Mouse (Mus musculus) forebrain, embryonic 14.5 days (tissue): ENCODE data around the gene Slc43a3. TPM values are rescaled to one million over a fixed set of nuclear protein-coding genes. Genes with fewer than 3 reads are reported as not detected.

ENCODE experiments used
- ATAC-seq: fragments of 200-750 bp; cut with Nextera tagmentation; 2 replicates; pipeline ENCODE4 v1.8.0; 2017; ENCODE audit warnings: mild to moderate bottlenecking, moderate library complexity
- DNase-seq: peaks from one replicate; pipeline ENCODE4 v3.0.0-alpha.2; 2015; ENCODE audit warnings: low spot score
- H3K27ac ChIP-seq: fragments of 300-500 bp; sonication (generic); 2 replicates; pipeline ENCODE4 v1.5.1; 2014; ENCODE audit warnings: low read depth, mild to moderate bottlenecking, control low read depth, low read length, moderate library complexity
- H3K27me3 ChIP-seq: fragments of 300-500 bp; sonication (generic); replicated peaks from 2 replicates; pipeline ENCODE4 v1.6.1; 2014; ENCODE audit warnings: low read length, control low read depth, mixed read lengths; ENCODE audit not compliant: control insufficient read depth, insufficient read depth
- H3K36me3 ChIP-seq: fragments of 300-500 bp; sonication (generic); 2 replicates; pipeline ENCODE4 v1.6.1; 2014; ENCODE audit warnings: low read length, control low read depth; ENCODE audit not compliant: control insufficient read depth, insufficient read depth
- H3K4me1 ChIP-seq: fragments of 300-500 bp; sonication (generic); 2 replicates; pipeline ENCODE4 v1.6.1; 2014; ENCODE audit warnings: antibody characterized with exemption, low read length, control low read depth; ENCODE audit not compliant: control insufficient read depth, insufficient read depth
- H3K4me2 ChIP-seq: fragments of 300-500 bp; sonication (generic); 2 replicates; pipeline ENCODE4 v1.6.1; 2014; ENCODE audit warnings: mild to moderate bottlenecking, control low read depth, low read length
- H3K4me3 ChIP-seq: fragments of 300-500 bp; sonication (generic); 2 replicates; pipeline ENCODE4 v1.5.1; 2014; ENCODE audit warnings: low read depth, low read length, control low read depth
- H3K9ac ChIP-seq: fragments of 300-500 bp; sonication (generic); 2 replicates; pipeline ENCODE4 v1.6.1; 2014; ENCODE audit warnings: mild to moderate bottlenecking, low read length, control low read depth, moderate library complexity
- H3K9me3 ChIP-seq: fragments of 300-500 bp; sonication (generic); replicated peaks from 2 replicates; pipeline ENCODE4 v1.6.1; 2016; ENCODE audit warnings: low read length, control low read depth, mixed read lengths; ENCODE audit not compliant: control insufficient read depth
- WGBS: fragments of 180-500 bp; shearing (Covaris S2); extraction: QIAGEN DNeasy Blood & Tissue Kit; methylation state at CpG from one replicate; pipeline ENCODE4 v1.1.7; 2014; 5-methylcytosine and 5-hydroxymethylcytosine counted together
- polyA plus RNA-seq: library from polyadenylated mRNA; unstranded; fragments of >200 nt; fragmentation: Nextera tagmentation; extraction: Ambion mirVana; gene quantifications from 2 replicates; pipeline ENCODE4 v1.2.1, GENCODE M21; 2014

Gene Slc43a3
- polyA plus RNA-seq, 1 experiment from 2014 or later: 7.0 TPM

DNA sequence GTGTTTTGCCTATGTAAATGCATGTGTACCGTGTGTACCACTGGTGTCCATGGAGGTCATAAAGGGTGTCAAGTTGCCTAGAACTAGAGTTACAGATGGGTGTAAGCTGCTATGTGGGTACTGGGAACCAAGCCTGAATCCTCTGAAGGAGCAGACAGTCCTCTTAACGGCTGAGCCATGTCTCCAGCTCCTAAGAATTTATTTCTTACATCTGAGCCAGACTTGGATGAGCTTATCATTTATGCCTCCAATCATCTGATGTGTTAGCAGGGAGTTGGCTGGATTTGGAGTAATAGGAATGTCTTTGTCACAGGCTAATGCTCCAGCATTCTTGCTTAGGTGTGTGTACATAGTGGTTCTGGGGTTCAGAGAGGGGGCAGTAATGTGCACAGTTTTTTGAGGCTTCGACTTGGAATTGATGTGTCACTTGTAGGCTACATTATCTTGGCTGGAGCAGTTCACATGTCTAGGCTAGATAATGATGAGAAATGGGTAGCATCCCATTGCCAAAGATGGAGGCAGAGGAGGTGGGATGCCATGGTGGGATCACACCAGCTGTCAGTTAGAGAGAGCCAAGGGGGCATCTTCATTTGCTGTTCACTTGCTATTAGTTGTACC lies 10.9 kb downstream of the Slc43a3 start:
- DNase-seq (peak; percentile 54), ATAC-seq (peak; percentile 63; the same call in 1 of the 2 replicates)
- Histone ChIP-seq H3K4me1 (no peaks in the 10 kb centered on the region), H3K27ac (no peak overlapping the region), H3K4me2 (no peak overlapping the region), H3K9ac (no peak overlapping the region), H3K4me3 (no peak overlapping the region), H3K36me3 (no peaks in the 10 kb centered on the region), H3K27me3 (no peaks in the 10 kb centered on the region), H3K9me3 (no peaks in the 10 kb centered on the region)
- WGBS: 76% methylated on average over 3 of the region's 3 CpGs

DNA sequence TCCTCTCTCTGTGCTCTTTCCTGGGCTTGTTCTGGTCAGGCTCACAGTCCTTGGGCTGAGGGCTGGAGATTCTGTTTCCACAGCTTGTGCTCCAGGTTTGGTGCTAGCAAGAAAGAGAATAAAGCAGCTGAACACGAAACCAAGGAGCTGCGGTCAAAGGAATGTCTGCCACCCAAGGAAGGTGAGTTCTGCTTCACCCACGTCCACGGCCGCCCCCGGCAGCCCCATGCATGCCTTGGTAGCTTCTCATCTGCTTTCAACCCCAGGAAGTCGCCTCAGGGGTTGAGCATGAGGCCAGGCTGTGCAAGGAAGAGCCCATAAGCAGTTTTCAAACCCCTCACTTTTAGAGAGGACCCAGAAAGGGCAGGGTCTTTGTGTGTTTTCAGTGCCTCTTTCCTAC lies 11.9 kb downstream of the Slc43a3 start:
- H3K4me3 ChIP-seq: no peak overlapping the region
- H3K36me3 ChIP-seq: no peaks in the 10 kb centered on the region
- H3K9me3 ChIP-seq: no peaks in the 10 kb centered on the region
- H3K9ac ChIP-seq: no peak overlapping the region
- ATAC-seq (no peak), DNase-seq (no peak)
- H3K4me2 ChIP-seq: no peak overlapping the region
- 88% methylated on average over 7 of the region's 7 CpGs for WGBS
- no peak overlapping the region for H3K27ac ChIP-seq
- no peaks in the 10 kb centered on the region for H3K27me3 ChIP-seq
- no peaks in the 10 kb centered on the region for H3K4me1 ChIP-seq

DNA sequence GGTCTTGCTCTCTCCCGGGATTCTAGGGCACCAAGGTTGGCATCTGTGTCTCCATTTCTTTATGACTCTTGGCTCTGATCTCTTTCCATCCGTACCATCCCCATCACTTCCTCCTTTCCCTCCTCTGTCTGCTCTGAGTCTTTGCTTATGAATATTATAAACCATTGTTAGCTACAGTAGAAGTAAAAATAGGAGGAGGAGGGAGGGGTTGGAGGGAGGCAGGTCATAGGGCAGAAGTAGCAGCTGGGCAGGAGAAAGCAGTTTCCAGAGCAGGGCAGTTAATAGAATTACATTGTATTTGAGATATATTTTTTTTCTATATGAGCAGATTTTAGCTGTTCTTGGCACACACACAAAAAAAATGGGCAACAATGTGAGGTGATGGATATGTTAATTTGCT lies 12.3 kb downstream of the Slc43a3 start:
- no peaks in the 10 kb centered on the region for H3K9me3 ChIP-seq
- WGBS: 79% methylated on average over 2 of the region's 2 CpGs
- H3K36me3 ChIP-seq: no peaks in the 10 kb centered on the region
- H3K27me3 ChIP-seq: no peaks in the 10 kb centered on the region
- ATAC-seq: no peak
- H3K27ac ChIP-seq: no peak overlapping the region
- H3K9ac ChIP-seq: no peak overlapping the region
- DNase-seq: peak; percentile 3
- H3K4me2 ChIP-seq: no peak overlapping the region
- no peak overlapping the region for H3K4me3 ChIP-seq
- no peaks in the 10 kb centered on the region for H3K4me1 ChIP-seq

DNA sequence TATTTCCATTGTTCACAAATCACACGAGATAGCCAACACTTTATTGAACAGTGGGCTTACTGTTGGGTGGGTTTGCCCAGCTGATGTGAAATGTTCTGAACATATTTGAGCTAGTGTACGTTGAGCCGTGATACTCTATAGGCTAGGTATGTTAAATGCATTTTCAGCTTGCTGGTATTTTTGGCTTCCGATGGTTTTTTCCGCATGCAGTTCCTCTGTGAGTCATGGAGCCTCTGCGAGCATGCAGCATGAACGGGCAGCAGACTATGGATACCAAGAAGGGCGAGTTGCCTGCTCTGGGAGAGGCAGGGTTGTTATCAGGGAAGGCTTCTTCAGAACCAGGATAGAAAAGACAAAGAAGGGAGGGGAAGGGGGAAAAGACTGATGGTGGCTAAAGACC lies 14.6 kb downstream of the Slc43a3 start:
- no peak overlapping the region for H3K27ac ChIP-seq
- WGBS: 92% methylated on average over 8 of the region's 8 CpGs
- H3K4me2 ChIP-seq: no peak overlapping the region
- no peaks in the 10 kb centered on the region for H3K27me3 ChIP-seq
- no peak overlapping the region for H3K9ac ChIP-seq
- ATAC-seq: no peak
- DNase-seq: no peak
- H3K4me1 ChIP-seq: no peaks in the 10 kb centered on the region
- no peaks in the 10 kb centered on the region for H3K36me3 ChIP-seq
- no peak overlapping the region for H3K4me3 ChIP-seq
- H3K9me3 ChIP-seq: no peaks in the 10 kb centered on the region

DNA sequence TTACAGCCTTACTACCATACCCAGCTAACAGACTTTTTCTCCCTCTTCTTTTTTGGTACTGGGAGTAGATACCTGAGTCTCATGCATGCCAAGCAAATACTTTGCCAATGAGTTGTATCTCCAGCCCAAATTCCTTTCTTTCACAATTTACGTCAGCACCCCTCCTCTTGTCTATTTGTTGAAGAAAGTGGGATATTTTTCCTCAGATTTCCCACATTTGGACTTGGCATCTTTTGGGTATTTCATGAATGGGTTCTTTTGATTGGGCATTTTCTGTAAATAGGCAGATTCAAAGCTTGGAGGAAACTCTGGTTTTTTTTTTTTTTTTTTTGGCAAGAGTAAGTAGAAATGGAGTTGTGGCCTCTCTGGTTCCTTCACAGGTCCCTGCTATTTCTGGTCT lies 15.9 kb downstream of the Slc43a3 start:
- Histone ChIP-seq H3K9ac (no peak overlapping the region), H3K4me3 (no peak overlapping the region), H3K36me3 (no peaks in the 10 kb centered on the region), H3K27me3 (no peaks in the 10 kb centered on the region), H3K9me3 (no peaks in the 10 kb centered on the region), H3K4me1 (no peaks in the 10 kb centered on the region), H3K4me2 (no peak overlapping the region), H3K27ac (no peak overlapping the region)
- WGBS: 76% methylated on average over 1 of the region's 1 CpGs
- ATAC-seq: no peak
- DNase-seq: no peak

DNA sequence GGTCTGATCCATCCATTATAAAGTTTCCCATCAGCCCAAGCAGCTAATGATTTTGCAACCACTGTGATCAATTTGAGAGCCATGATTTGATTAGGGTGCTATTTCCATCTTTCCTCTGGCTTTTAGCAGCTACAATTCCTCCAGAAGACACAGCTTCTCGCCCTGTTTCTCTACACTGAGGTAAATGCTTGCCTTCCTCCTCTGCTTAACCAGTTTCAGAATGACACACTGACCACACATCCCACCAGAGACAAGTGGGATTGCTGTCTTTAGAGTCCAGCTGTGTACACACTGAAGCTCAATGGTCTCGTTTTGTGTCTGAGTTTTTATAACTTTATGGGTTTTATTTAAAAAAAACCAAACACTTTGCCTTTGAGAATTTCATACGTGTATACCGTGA lies 16.3 kb downstream of the Slc43a3 start:
- Histone ChIP-seq H3K27ac (no peak overlapping the region), H3K36me3 (no peaks in the 10 kb centered on the region), H3K4me3 (no peak overlapping the region), H3K9ac (no peak overlapping the region), H3K4me1 (no peaks in the 10 kb centered on the region), H3K27me3 (no peaks in the 10 kb centered on the region), H3K4me2 (no peak overlapping the region), H3K9me3 (no peaks in the 10 kb centered on the region)
- 83% methylated on average over 4 of the region's 4 CpGs for WGBS
- DNase-seq (no peak), ATAC-seq (no peak)

DNA sequence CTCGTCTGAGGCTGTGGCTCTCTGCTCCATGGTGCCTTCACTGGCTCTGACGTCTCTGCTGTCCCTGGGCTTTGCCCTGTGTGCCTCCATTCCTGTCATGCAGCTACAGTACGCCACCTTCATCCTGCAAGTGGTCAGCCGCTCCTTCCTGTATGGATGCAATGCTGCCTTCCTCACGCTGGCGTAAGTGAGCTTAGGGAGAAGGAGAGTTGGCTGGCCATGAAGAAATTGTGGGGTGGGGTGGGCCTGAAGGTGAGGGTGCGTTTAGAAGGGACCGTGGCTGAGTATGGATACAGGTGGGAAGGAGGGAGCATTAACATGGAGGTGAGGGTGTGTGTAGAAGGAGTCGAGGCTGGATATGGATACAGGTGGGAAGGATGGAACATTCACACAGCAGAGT lies 19.1 kb downstream of the Slc43a3 start:
- Histone ChIP-seq H3K36me3 (no peaks in the 10 kb centered on the region), H3K9me3 (no peaks in the 10 kb centered on the region), H3K9ac (no peak overlapping the region), H3K27ac (no peak overlapping the region), H3K27me3 (no peaks in the 10 kb centered on the region), H3K4me2 (no peak overlapping the region), H3K4me1 (no peaks in the 10 kb centered on the region), H3K4me3 (no peak overlapping the region)
- DNase-seq: no peak
- no peak for ATAC-seq
- 90% methylated on average over 9 of the region's 9 CpGs for WGBS

DNA sequence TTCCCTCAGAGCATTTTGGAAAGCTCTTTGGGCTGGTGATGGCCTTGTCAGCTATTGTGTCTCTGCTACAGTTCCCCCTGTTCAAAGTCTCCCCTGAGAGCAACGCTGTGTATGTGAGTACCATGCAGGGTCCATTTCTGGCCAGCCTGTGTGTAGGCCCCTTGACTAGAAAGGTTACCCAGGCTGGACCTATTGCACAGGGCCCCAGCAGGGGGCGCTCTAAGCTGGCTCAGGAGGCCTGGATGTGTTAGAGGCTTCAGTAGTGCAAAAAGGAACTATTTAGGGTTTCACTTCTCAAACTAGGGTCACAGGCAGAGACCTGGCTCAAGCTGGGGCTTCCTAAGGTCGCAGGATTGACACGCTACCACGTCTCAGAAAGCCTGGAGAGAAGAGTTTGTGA lies 19.9 kb downstream of the Slc43a3 start:
- no peak overlapping the region for H3K9ac ChIP-seq
- peak; percentile 19 for DNase-seq
- no peak overlapping the region for H3K4me2 ChIP-seq
- H3K9me3 ChIP-seq: no peaks in the 10 kb centered on the region
- H3K4me1 ChIP-seq: no peaks in the 10 kb centered on the region
- WGBS: 63% methylated on average over 5 of the region's 5 CpGs
- no peak overlapping the region for H3K4me3 ChIP-seq
- H3K27ac ChIP-seq: no peak overlapping the region
- ATAC-seq: peak; percentile 26; the same call in 1 of the 2 replicates
- H3K36me3 ChIP-seq: no peaks in the 10 kb centered on the region
- no peaks in the 10 kb centered on the region for H3K27me3 ChIP-seq

DNA sequence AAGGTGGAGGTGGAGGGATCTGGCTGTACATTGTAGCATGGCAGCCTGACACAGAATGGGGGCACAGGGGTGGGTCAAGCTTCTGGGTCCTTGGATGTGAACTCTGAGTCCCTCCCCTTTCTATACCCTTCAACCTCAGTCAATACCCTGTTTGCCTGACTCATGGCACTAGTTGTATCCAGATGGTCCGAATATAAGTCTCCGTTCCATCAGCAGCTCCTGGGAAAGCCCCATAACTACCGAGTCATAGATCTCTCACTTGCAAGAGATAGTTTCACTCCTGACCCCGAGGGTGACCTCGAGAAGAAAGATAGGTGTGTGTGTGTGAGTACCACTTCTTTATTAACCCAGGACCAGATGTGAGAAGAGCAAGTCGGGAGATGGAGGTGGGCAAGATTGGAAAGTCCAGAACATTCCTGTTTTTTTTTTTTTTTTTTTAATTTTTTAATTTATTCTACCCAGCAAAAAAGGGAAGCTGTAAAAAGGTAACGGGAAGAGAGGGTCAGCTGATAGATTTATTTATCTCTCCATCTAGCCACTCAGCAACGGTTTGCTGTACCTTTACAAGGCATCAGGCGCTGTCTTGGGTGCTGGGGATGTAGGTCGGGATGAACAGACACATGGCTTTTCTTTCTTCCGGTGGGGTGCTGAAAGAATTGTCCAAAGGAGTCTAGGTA lies 22.3 kb downstream of the Slc43a3 start:
- WGBS: 88% methylated on average over 11 of the region's 11 CpGs
- Histone ChIP-seq H3K36me3 (no peaks in the 10 kb centered on the region), H3K9ac (no peak overlapping the region), H3K4me3 (no peak overlapping the region), H3K9me3 (no peaks in the 10 kb centered on the region), H3K27me3 (no peaks in the 10 kb centered on the region), H3K4me2 (no peak overlapping the region), H3K4me1 (no peaks in the 10 kb centered on the region), H3K27ac (no peak overlapping the region)
- no peak for ATAC-seq
- no peak for DNase-seq
